In the genomic region with DNA sequence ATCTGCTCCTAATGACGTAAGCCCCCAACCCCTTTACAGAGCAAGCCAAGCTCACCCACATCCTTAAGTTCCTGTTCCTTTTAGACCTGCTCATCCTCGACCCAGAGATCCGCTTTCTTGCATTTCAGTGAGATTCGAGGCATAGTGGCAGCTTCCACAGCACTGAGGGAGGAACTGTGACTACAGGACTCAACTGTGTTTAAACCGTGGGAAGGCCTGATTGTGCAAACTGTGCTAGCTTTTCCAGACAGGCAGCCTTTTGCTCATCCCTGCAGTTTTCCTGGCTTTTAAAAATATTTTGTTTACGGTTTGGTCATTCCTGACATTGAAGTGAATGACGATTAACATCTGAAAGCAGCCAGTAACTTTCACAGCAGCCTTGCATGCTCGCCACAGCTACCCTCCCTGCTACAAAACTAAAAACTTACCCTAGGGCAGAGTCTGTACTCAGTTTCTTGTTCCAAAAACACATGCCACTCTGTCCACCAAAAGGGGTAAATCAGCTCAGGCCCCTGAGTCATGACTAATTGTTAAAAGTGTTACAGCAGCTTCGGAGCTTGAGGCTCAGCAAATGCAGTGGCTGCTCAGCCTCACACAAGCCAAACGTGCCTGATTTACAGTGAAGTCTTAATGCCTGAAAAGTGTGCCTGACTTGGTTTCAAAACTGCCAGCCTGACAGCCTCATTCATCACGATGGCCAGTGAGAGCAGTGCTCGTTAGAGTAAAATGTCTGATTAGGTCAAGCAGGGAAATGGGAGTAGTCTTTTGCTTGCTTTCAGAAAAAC, we compare ENCODE assay signal across 16 mouse cellular contexts. TPM values are rescaled to one million over a fixed set of nuclear protein-coding genes. Genes with fewer than 3 reads are reported as not detected.
DNase-seq lines count a peak whose midpoint lies in the region; ATAC-seq and TF ChIP-seq lines count a peak whose summit lies in the region.
"Had no signal": no experiment of that assay in that cellular context is flagged by ENCODE, and none has a peak within 500 bp of the region (broad histone marks: within the 10 kb centered on the region; RNA-seq: fewer than 3 reads in every experiment).

No protein-coding gene starts in this region.

- 71% methylated on average over 12 of the region's 12 CpGs for WGBS in hindbrain, postnatal 0 days
- 88% methylated on average over 12 of the region's 12 CpGs for WGBS in hindbrain, embryonic 10.5 days
- WGBS in forebrain, embryonic 15.5 days = 52% methylated on average over 12 of the region's 12 CpGs

- no peaks in the 10 kb centered on the region for H3K9me3 ChIP-seq in hindbrain, postnatal 0 days (ENCODE audit: low read length)
- H3K9me3 ChIP-seq in hindbrain, embryonic 10.5 days = no peaks in the 10 kb centered on the region
- no peaks in the 10 kb centered on the region for H3K9me3 ChIP-seq in forebrain, embryonic 15.5 days
- H3K9me3 ChIP-seq: heart, embryonic 12.5 days; liver, embryonic 12.5 days; megakaryocyte, embryonic 14.5 days had no signal

- peak overlapping the region; percentile 6; the same call in 1 of the 2 replicates for H3K27ac ChIP-seq in hindbrain, postnatal 0 days
- no peak overlapping the region for H3K27ac ChIP-seq in hindbrain, embryonic 10.5 days
- H3K27ac ChIP-seq in forebrain, embryonic 15.5 days (replicated peaks) = no peak overlapping the region
- H3K27ac ChIP-seq: liver, embryonic 12.5 days had no signal

- H3K9ac ChIP-seq in hindbrain, postnatal 0 days (replicated peaks; ENCODE audit: low read length) = no peak overlapping the region
- H3K9ac ChIP-seq in forebrain, embryonic 15.5 days (replicated peaks) = no peak overlapping the region
- H3K9ac ChIP-seq: heart, embryonic 12.5 days; liver, embryonic 12.5 days had no signal

- no peaks in the 10 kb centered on the region for H3K4me1 ChIP-seq in hindbrain, postnatal 0 days (ENCODE audit: insufficient read depth, low read length)
- no peaks in the 10 kb centered on the region for H3K4me1 ChIP-seq in hindbrain, embryonic 10.5 days (replicated peaks)
- 0 out of 2 replicates have a peak, but pooled peaks cover 4% of the 10 kb centered on the region for H3K4me1 ChIP-seq in forebrain, embryonic 15.5 days
- H3K4me1 ChIP-seq: liver, embryonic 12.5 days had no signal

- no peak overlapping the region for H3K4me2 ChIP-seq in hindbrain, postnatal 0 days (ENCODE audit: low read depth, low read length)
- no peak overlapping the region for H3K4me2 ChIP-seq in forebrain, embryonic 15.5 days (replicated peaks)
- H3K4me2 ChIP-seq: heart, embryonic 12.5 days; liver, embryonic 12.5 days had no signal

- no peak overlapping the region for H3K4me3 ChIP-seq in hindbrain, postnatal 0 days (ENCODE audit: low read length)
- no peak overlapping the region for H3K4me3 ChIP-seq in hindbrain, embryonic 10.5 days
- no peak overlapping the region for H3K4me3 ChIP-seq in forebrain, embryonic 15.5 days
- H3K4me3 ChIP-seq: heart, embryonic 12.5 days; liver, embryonic 12.5 days; megakaryocyte, embryonic 14.5 days had no signal

- no peaks in the 10 kb centered on the region for H3K27me3 ChIP-seq in hindbrain, postnatal 0 days (ENCODE audit: insufficient read depth, low read length)
- no peaks in the 10 kb centered on the region for H3K27me3 ChIP-seq in hindbrain, embryonic 10.5 days (ENCODE audit: insufficient read depth, poor library complexity, severe bottlenecking)
- no peaks in the 10 kb centered on the region for H3K27me3 ChIP-seq in forebrain, embryonic 15.5 days
- H3K27me3 ChIP-seq: heart, embryonic 12.5 days; liver, embryonic 12.5 days; megakaryocyte, embryonic 14.5 days had no signal

- peak; percentile 7 for DNase-seq in hindbrain, postnatal 0 days (ENCODE audit: low spot score)
- no peak for DNase-seq in hindbrain, embryonic 10.5 days (ENCODE audit: low spot score)
- peak; percentile 24 for DNase-seq in right cerebral cortex, adult 18-20 months
- no peak for DNase-seq in right cerebral cortex, postnatal 14 days
- no peak for DNase-seq in gastrocnemius, postnatal 25 days
- DNase-seq in natural killer cell, adult 2 months (ENCODE audit: low spot score in 2 of 2) = no peak
- DNase-seq: cerebellum, adult 11-12 months; thymus, adult 18-20 months had no signal

- H3K36me3 ChIP-seq in hindbrain, postnatal 0 days (ENCODE audit: insufficient read depth, low read length) = peaks cover 13% of the 10 kb centered on the region
- H3K36me3 ChIP-seq in hindbrain, embryonic 10.5 days = peaks cover 75% of the 10 kb centered on the region
- peaks cover 35% of the 10 kb centered on the region for H3K36me3 ChIP-seq in forebrain, embryonic 15.5 days

- TF ChIP-seq CTCF in hindbrain, postnatal 0 days (IDR thresholded peaks at IDR 0.05; ENCODE audit: low read depth) = no peak

- ATAC-seq in hindbrain, postnatal 0 days = no peak
- peak; percentile 55 for ATAC-seq in forebrain, embryonic 15.5 days (replicated peaks)
- ATAC-seq: CD4-positive, CD25-positive, alpha-beta regulatory T cell, adult 4 months; liver, embryonic 12.5 days had no signal

RNA-seq across cellular contexts. Expression of gene Farsb, which starts 37.4 kb away (rescaled TPM):
- 72.8 and 75.5 TPM in 2 replicates for total RNA-seq in hindbrain, postnatal 0 days (2014; rRNA removed)
- polyA plus RNA-seq in hindbrain, postnatal 0 days (2015; fragmentation: Nextera tagmentation; extraction: Ambion mirVana) = 123 and 129 TPM in 2 replicates
- 123 and 131 TPM in 2 replicates for polyA plus RNA-seq in hindbrain, embryonic 10.5 days (2016; fragmentation: Nextera tagmentation; extraction: Ambion mirVana)
- 154 and 159 TPM in 2 replicates for polyA plus RNA-seq in forebrain, embryonic 15.5 days (2015; fragmentation: Nextera tagmentation; extraction: Ambion mirVana)
- total RNA-seq in gastrocnemius, postnatal 25 days (2021) = 10 to 100 TPM; 50.8 to 54.5 TPM

RNA-seq across cellular contexts. Expression of gene Mogat1, which starts 59.5 kb away (rescaled TPM):
- not detected in 2 replicates for total RNA-seq in hindbrain, postnatal 0 days (2014; rRNA removed)
- polyA plus RNA-seq in hindbrain, postnatal 0 days (2015; fragmentation: Nextera tagmentation; extraction: Ambion mirVana) = 0.49 and 0.91 TPM in 2 replicates
- polyA plus RNA-seq in hindbrain, embryonic 10.5 days (2016; fragmentation: Nextera tagmentation; extraction: Ambion mirVana) = 1.0 TPM in 1 of 2 replicates, not detected in the other
- polyA plus RNA-seq in forebrain, embryonic 15.5 days (2015; fragmentation: Nextera tagmentation; extraction: Ambion mirVana) = not detected in 2 replicates
- under 1 TPM in 1 of 2 experiments, not detected in 1; 0.75 TPM for total RNA-seq in gastrocnemius, postnatal 25 days (2021)
- total RNA-seq: hematopoietic stem cell, adult 5-6 weeks; left cerebral cortex, postnatal 36 days; monocyte, adult 5-6 weeks had no signal
- polyA plus RNA-seq: CD4-positive, CD25-positive, alpha-beta regulatory T cell, adult 4 months; heart, embryonic 12.5 days; liver, embryonic 12.5 days had no signal

Comparison
In these comparisons a context has a peak if more than half of its experiments do, and no peak if none do; other contexts are left out.
1. DNase-seq: peak in hindbrain, postnatal 0 days (single experiment) and right cerebral cortex, adult 18-20 months (single experiment); none in hindbrain, embryonic 10.5 days (single experiment), right cerebral cortex, postnatal 14 days (single experiment), gastrocnemius, postnatal 25 days (single experiment) and natural killer cell, adult 2 months (0 of 2).